Mouse (Mus musculus) kidney, adult 9 months (tissue): Measurements from ENCODE around the gene Gpam.
"Not testable (repeated sequence)": the region's sequence is repeated elsewhere in the genome, so short reads cannot be mapped to it uniquely, and the experiment has no call there.

Source experiments
- DNase-seq: peaks from one replicate; pipeline ENCODE4 v3.0.0; 2022

Gpam gene

DNA sequence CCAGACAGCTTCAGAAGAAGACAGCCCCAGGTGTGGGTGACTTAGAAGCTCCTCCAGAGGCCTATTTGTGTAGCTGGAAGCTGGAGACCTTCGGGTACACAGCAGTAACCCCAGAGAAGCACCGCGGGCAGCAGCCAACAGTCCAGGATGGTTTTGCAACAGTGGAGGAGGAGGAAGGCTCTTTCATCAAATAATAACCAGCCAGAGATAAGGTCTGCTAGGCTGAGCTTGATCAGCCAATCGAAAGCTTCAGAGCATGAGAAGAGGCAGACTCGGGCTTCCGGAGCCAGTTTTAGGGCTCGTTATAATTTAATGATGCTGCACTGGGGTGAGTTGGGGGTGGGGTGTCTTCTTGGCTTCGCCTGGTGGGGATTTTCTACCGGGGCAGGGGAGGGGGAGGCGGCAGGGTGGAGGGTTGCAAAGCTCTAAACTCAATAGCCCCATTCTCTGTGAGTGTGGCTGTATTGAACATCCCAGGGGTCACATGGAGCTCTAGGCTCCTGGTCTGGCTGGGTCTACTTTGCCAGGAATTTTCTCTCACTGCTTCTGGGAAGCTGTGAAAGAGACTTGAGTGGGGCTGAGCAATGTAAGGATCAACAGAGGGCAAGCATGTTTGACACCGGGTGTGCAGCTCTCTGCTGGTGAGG, at the start of gene Gpam:
Gene Gpam, minus strand, starts transcription at position 167 of the 647 bp plus-strand sequence.
- DNase-seq, result peak; percentile 64

DNA sequence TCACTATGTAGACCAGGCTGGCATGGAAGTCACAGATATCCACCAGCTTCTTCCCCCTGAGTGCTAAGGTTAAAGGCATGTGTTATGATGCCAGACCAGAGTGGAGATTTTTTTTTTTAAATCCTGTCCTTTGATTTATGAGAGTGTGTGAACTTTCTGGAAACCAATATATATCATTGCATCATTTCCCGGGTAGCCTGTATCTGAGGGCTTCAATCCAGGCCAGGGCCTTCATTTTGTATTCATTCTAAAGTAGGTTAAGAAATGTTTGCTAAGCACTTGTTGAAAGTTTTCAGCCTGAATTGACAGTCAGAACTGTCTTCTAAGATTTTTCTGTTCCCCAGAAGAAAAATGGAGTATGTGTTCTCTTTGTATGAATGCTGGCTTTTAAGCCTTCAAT, 44.5 kb upstream of the Gpam start:
- no peak for DNase-seq

DNA sequence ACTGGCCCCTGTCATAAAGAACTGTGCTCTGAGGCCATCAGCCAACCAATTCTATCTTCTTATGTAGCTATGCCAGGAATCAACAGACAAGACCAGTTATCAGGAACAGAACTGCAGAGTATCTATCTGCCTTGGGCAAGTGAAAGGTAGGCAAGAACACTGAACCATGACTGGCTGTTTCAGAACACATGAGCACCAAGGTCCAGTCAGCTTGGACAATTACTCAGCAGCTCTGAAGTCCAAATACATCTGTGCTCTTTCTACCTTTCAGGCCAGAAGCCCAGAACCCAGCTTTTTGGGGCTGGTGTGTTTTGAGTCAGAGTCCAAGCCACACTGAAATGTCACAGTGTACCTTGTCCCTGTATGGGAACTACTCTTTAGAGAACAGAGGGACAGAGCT, 43.4 kb upstream of the Gpam start:
- peak; percentile 69 for DNase-seq

DNA sequence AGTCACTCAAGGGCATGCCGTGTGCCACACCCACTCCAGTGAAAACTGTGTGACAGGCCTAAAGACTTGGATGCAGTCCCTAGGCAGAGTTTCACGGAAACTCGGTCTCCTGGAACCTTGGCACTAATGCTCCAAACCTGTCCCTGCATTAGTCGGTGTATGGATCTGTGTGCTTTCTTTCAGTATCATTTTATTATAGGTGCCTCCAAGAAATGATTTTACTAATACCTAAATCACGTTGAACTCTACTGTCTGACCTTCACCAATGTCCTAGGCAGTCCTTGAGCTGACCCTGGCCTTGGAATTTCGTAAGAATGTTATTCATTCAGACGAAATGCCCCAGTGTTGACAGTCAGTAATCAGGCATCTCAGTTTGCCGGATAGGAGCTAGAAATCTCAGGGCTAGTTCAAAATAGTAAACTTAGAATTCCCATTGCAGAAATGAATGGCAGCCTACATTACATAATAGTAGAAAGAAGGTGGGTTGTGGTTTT, 42.2 kb upstream of the Gpam start:
- DNase-seq, result not testable (repeated sequence)

DNA sequence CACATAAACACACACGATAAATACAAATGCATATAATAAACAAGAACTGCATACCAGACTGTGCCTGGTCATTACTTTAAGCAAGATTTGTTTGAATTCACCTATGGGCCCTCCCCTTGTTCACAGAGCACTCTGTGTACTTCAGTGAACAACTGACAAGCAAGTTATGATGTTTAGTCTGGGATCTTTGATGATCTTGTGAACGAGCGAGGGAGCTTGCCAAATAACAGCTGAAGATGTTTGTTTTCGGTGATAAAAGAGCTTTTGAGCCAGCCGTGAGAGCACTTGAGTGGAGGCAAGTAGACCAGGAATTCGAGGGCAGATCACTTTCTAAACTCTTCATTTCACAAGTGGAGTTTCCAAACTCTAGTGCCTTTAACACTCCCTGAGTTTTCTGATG, 41.3 kb upstream of the Gpam start:
- DNase-seq, result no peak

DNA sequence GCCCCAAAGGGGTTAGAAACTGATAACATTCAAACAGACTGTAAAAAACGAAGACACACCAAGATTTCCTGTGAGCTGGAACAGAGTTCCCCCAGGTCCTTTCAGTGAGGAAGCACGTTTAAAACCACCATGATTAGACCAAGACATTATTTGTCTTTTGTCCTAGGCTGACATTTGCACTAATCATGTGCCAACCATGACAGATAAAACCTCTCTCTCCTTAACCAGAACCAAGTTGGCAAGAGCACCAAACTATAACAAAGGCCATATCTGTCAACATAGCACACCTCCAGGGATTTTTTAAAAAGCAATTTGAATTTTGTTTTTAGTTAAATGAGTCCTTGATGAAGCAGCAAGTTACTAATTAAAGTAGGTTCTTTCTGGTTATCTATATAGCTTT, 40.7 kb upstream of the Gpam start:
- no peak for DNase-seq

DNA sequence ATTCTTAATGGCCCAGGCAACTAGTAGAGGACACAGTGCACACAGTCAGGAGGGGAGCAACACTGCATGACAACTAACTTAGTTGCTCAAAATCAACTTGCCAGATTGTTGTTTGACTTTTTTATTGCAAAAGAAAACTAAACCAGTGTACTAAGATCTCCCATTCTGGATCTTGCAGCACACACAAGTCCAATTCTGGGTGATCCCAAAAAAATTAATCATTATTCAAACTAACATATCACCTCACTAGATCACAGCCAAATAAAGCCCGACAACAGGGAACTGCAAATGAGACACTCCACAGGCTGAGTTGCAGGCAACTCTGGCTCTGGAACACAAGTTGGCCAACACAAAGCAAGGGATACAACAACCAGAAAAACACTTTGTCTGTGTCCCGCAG, 39.7 kb upstream of the Gpam start:
- DNase-seq, result peak; percentile 47

DNA sequence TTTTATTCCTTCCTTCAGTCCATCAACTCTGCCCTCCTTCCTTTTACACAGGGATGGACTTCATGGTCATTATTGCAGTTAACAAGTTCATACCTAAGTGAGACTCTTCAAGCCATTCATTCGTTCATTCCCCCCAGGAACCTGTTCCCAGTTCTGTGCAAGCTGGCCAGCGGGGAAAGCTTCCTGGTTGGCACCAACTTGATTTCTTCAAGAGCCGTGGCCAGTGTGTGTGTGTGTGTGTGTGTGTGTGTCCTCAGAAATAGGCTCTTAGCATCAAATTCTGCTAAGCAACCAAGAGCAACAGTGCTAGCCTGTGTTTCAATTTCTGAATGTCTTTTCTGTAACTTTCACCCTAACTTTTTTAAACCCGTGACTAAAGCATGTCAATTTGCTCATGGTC, 38.9 kb upstream of the Gpam start:
- DNase-seq, result no peak

DNA sequence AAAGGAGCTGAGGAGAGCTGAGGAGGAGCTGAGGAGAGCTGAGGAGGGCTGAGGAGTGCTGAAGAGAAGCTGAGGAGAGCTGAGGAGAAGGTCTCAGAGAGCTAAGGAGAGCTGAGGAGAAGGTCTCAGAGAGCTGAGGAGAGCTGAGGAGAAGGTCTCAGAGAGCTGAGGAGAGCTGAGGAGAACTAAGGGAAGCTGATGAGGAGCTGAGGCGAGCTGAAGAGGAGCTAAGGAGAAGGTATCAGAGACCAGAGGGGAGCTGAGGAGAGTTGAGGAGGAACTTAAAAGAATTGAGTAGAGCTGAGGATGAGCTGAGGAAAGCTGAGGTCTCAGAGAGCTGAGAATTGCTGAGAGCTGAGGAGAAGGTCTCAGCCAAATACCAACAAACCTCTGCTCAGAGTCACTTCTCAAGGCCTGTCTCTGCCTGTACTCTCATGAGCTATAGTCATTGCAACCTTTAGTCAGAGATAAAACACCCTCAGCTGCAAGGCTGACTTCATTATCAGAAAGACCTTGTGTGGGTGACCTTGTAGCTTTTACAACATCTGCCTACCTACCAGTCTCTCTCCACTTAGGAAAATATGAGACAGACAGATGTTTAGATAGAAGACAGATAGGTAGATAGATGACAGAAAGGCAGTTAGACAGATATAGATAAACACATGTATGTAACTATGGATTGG, 38.3 kb upstream of the Gpam start:
- no peak for DNase-seq

DNA sequence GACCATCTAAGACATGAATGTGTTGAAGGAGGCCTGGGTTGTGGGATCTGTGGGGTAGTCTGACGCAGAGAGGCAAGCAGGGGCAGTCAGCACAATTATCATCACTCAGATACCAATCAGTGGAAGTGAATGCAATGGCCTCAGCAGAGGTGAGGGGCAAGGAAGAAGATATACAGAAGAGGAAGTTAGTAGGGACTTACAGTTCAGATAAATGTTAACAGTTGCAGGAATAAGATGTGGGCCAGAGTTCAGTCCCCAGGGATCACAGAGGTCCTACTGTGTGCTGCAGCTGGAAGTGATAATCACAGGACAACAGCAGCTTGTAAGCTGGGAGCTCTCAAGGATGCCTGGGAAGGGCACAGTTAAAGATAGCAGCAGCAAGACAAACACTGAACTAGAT, 37.1 kb upstream of the Gpam start:
- DNase-seq, result no peak

DNA sequence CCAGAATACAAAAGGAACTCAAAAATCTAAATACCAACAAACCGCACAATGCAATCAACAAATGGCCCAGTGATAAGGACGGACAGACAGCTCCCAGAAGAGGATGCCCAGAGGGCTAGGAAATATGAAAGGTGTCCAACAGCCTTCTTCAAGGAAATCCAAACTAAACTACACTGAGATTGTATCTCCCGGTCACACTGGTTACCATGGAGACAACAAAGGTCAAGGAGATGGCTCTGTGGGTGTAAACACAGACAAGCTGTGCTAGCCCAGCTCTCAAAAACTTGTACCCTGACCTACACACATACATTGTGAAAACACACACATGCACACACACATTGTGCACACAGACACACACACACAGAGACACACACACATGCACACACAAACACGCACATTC, 35.2 kb upstream of the Gpam start:
- DNase-seq, result no peak

DNA sequence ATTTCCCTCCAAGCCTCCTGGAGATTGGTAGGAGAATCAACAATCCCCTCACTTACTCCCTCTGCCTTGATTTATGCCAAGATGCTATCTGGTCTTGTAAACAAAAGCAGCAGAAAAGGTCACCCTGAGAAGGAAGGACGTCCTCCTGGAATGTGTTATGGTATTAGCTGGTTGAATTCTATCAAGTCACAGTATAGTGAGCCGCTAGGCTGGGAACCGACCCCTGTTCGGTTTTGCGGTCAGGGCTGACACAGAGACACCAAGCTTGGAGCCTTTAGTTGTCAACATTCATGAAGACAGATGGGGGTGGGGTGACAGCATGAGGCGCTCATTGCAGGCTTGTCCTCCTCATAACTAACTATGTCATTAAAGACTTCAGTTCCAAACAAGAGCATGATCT, 32.8 kb upstream of the Gpam start:
- DNase-seq, result no peak

DNA sequence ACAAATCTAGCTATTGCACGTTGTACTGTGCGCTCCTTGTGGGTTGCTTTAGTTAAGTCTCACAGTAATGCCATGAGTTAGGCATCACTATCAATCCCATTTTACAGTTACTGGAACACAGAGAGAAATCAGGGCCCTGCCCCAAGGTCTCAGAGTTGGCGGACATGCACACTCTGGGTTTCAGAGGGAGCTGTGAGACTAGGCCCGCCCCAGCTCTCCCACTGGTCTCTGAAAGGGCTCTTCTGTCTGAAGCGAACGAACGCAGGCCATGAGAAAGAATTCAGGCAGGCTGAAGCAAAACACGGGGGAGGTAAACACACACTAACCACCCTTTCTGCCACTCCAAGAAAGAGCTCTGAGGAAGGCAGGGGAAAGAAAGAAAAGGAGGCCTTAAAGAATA, 31.6 kb upstream of the Gpam start:
- DNase-seq, result no peak

DNA sequence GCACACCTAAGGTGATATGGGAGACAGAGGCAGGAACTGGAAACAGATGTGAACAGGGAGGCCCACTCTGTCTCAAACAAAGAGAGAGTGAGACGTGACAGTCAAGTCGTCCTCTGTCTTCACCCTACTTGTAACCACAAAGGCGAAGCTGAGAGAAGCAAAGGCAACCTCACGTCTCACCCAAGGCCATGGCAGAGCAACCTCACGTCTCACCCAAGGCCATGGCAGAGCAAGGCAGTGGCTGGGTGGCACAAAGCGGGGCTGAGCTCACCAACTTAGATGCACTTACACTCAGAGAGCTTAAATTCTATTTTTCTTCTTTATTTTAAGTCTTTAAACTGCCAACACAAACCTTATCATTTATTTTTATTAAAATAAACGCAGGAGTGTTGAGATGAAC, 30.0 kb upstream of the Gpam start:
- DNase-seq, result no peak

DNA sequence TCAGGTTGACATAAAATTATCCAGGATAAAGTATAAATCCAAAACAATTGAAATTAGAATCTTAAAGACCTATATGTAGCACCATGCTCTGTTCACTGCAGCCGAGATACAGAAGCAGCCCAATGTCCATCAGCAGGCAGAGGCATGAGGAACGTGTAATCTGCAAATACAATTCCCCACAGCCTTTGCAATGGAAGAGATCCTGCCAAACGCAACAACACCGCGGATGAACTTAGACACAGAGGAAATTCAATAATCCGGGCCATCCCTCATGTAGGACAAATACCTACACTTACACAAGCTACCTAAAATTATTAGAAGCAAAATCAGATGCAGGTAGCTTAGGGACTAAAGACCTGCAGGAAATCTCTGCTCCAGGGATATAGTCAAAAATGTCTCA, 25.9 kb upstream of the Gpam start:
- DNase-seq, result no peak

DNA sequence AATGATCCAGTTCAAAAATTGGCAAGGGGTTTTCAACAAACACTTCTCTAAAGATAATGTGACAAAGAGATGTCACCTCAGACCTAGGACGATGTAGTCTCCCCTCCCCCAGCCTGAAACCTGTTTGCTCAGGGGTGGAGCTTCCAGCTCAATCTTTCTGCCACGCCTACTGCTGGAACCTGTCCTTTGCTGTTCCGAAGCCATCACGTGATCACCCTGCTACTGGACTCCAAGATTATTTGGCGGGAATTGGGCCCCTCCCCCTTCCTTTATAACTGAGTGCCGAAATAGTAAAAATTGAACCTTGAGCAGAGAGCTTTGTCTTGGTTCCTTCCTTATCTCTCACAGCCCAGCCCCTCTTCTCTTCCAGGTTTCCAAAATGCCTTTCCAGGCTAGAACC, 25.2 kb upstream of the Gpam start:
- DNase-seq, result not testable (repeated sequence)

DNA sequence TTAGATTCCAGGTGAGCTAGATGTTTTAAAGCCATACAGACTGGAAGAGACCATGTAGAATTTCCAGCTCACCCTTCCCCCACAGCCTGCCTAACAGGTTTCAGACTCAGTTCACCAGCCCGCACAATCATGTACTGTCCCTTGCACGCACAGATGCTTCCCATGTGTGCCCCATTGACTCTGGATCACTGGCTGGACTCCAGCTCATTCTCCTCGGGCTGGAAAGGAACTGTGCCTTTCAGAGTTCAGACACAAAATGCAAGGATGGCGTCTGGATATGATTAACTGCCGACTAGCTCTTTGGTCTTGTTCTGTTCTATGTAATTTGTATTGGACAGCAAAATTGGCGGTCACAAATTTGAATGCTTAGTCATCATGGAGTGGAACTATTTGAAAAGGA, 22.6 kb upstream of the Gpam start:
- no peak for DNase-seq

DNA sequence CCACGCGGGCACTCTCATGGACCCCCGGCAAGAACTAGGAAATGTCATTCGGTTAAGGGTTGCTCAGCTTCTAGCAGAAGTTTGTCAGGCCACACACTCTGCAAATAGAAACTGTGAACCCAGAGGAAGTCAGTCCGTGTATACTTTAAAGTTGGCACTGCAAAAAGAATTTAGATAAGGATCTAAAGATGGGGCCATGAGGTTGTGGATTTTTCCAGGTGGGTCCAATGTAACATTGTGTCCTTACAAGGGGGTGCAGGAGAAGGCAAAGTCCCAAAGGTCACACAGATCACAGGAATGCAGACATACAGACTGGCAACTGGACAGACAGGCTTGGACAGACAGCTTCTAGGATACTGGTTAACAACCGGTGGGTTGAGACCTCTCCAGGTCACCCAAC, 21.1 kb upstream of the Gpam start:
- DNase-seq, result no peak

DNA sequence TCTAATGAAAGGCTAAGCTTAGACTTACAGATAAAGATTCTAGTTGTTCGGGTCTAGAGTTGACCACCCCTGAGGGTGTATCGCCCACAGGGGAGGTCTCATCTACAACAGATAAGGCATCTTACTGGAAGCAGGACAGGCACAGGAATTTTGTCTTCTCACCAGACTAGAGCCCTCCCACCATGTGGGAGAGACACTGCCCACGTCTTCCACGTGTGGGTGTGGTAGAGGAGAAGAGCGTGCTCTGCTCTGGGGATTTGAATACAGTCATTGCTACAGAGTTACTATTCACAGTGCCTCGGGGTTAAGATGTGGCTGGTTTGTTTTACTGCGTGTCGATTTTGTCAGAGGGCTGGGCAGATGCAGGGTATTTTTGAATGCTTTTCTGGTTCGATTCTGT, 20.5 kb upstream of the Gpam start:
- DNase-seq, result no peak

DNA sequence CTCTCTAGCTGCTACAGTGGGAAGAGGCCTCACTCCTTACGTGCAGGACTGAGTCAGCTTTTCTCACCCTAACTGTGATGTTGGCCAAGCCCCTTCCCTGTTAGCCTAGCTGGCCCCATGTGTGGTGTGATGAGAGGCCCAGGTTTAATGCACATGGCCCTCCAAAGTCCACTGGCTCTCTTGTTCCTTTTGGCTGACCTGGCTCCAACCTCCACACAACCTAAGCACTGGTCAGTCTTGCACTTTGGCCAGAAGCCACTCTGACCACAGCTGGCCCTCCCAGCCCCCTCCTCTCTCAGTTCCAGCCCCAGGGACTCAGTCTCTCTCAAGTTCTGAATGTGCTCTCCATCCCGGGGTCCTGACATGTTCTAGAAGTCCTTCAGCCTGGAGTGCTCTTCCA, 18.1 kb upstream of the Gpam start:
- peak; percentile 81 for DNase-seq

DNA sequence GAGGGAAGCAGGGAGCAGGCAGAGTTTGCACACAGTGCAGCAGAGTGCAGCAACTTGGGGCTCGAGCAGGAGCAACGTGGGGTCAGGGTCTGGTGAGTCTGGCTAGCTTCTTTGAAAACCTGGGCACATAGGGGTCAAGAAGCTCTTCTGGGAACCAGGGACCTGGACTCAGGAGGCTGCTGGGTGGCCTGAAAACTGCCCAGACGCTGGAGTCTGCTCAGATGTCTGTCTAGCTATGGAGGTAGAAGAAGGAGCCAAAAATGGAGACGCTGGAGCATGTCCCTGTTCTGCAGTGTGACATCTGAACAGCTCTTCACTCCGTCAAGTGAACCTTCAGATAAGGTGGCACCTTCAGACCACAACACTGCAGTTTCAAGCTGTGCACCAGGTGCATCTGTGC, 17.7 kb upstream of the Gpam start:
- no peak for DNase-seq

DNA sequence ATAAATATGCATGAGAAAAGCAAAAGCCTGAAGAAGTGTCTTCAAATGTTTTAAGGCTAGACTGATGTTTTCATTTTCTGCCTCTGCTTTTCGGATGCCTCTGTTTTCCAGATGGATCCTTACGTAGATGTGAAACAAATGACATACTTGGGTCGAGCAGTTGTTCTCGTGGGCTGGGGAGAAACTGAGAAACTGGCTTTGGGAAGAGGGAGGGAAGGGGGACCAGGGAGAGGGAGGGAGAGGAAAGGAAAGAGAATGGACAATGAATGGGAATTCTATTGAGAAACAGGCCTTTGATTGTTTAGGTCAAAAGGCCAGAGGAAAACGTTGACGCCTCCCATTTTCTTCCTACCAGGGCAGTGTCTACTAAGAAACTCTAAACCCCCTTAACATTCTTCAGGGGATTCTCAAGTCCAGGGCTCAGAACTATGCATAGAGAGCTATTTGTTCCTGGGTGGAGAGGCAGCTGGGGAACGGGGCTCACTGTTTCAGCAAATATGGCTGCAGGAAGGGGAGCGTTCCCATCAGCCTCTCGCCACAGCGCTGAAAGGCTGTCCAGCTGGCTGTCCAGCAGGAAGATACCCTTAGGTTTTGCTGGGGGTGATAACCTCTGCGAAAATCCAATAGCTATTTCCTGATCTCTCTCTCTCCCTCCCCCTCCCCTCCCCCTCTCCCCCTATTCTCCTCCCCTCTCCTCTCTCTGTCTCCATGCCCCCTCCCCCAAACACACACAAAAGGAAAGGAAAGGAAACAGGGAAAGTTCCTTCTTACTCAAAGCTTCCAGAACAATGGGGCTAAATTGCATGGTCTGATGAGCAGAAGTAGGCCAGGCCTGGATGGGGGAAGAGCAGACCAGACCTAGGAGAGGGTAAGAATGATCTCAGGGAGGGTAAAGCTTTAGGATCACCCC, 16.6 kb upstream of the Gpam start:
- DNase-seq, result no peak

DNA sequence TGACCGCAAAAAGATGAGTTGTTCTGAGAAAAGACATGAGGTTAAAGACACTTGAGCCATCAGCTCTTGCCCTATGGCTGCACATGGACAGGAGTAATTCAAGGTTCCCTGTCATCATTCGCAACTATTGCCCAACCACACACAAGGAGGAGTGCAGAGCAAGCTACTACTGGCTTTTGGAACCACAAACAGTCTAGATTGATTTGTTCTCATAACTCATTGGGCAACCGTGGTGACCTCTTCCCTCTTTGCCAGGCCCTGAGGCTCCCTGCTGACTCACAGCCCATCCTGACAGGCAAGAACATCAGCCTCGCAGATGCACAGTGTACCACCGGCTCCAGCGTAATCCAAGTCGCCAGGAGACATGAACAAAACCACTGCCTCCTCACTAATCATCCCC, 12.3 kb upstream of the Gpam start:
- no peak for DNase-seq

DNA sequence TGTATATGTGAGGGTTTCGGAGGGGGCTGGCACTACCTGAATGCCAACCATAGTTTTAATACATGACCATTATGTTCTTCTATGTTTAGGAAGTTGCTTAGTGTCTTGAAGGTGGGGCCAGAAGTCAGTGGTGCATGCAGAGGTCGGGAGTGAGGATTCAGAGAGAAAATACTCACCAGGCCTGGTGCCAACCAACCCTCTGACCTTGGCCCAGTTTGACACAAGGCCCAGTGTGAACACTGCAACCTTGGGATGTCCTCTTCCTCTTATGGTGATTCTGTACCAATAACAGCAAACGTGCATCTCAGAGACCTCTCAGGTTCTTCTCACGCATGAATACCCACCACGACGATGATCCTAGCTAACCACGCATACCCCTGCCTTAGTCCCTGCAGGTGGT, 11.5 kb upstream of the Gpam start:
- DNase-seq, result peak; percentile 86
